ENCODE assay signal across 14 mouse cellular contexts in genomic region chr1:104747438-104747837, GRCm38 (mm10). TPM values are rescaled to one million over a fixed set of nuclear protein-coding genes. Genes with fewer than 3 reads are reported as not detected.
"Had no signal": no experiment of that assay in that cellular context is flagged by ENCODE, and none has a peak within 500 bp of the region (broad histone marks: within the 10 kb centered on the region; RNA-seq: fewer than 3 reads in every experiment).

No protein-coding gene starts in this region.

- H3K4me3 ChIP-seq: layer of hippocampus, adult 2 months; limb, embryonic 13.5 days; myocyte; neural tube, embryonic 12.5 days had no signal

- H3K27ac ChIP-seq: layer of hippocampus, adult 2 months; limb, embryonic 13.5 days; liver, embryonic 14.5 days; neural tube, embryonic 12.5 days had no signal

- H3K27me3 ChIP-seq: limb, embryonic 13.5 days; neural tube, embryonic 12.5 days had no signal

- H3K9ac ChIP-seq: limb, embryonic 13.5 days; liver, embryonic 14.5 days; neural tube, embryonic 12.5 days had no signal

- H3K4me1 ChIP-seq: limb, embryonic 13.5 days; neural tube, embryonic 12.5 days had no signal

- H3K4me2 ChIP-seq: limb, embryonic 13.5 days; neural tube, embryonic 12.5 days had no signal

- H3K36me3 ChIP-seq: limb, embryonic 13.5 days; neural tube, embryonic 12.5 days had no signal

- DNase-seq: kidney, adult 18-20 months; kidney, postnatal 10 days; kidney, postnatal 4 days; lung, adult 18-20 months; right cerebral cortex, adult 18-20 months; right cerebral cortex, postnatal 25 days; thymus, postnatal 36 days had no signal

- H3K9me3 ChIP-seq: limb, embryonic 13.5 days; neural tube, embryonic 12.5 days had no signal

RNA-seq across cellular contexts. Expression of gene Cdh20, which starts 20.9 kb away (rescaled TPM):
- polyA plus RNA-seq: liver, adult 2 months; thymus, postnatal 0 days had no signal
